Mouse (Mus musculus) kidney, embryonic 16.5 days (tissue): ENCODE data around the gene Cdh3. TPM values are rescaled to one million over a fixed set of nuclear protein-coding genes. Genes with fewer than 3 reads are reported as not detected.
A peak's percentile ranks its signal among the peaks of the same experiment; 100 is the strongest.
"Not testable (repeated sequence)": the region's sequence is repeated elsewhere in the genome, so short reads cannot be mapped to it uniquely, and the experiment has no call there.

ENCODE experiments used
- ATAC-seq: fragments of 200-750 bp; cut with Nextera tagmentation; 2 replicates; pipeline ENCODE4 v1.8.0; 2017; ENCODE audit warnings: moderate TSS enrichment; ENCODE audit not compliant: low FRiP score, low TSS enrichment
- H3K27ac ChIP-seq: fragments of 300-500 bp; sonication (generic); 2 replicates; pipeline ENCODE4 v1.5.1; 2014; ENCODE audit warnings: low read length
- H3K27me3 ChIP-seq: fragments of 300-500 bp; sonication (generic); 2 replicates; pipeline ENCODE4 v1.6.1; 2014; ENCODE audit warnings: low read length, control low read depth, mixed read lengths; ENCODE audit not compliant: insufficient read depth
- H3K36me3 ChIP-seq: fragments of 300-500 bp; sonication (generic); 2 replicates; pipeline ENCODE4 v1.6.1; 2014; ENCODE audit warnings: low read length, control low read depth, mixed read lengths; ENCODE audit not compliant: insufficient read depth
- H3K4me1 ChIP-seq: fragments of 300-500 bp; sonication (generic); 2 replicates; pipeline ENCODE4 v1.6.1; 2014; ENCODE audit warnings: low read length, control low read depth, mixed read lengths; ENCODE audit not compliant: insufficient read depth
- H3K4me2 ChIP-seq: fragments of 300-500 bp; sonication (generic); replicated peaks from 2 replicates; pipeline ENCODE4 v1.6.1; 2014; ENCODE audit warnings: low read depth, low read length
- H3K4me3 ChIP-seq: fragments of 300-500 bp; sonication (generic); 2 replicates; pipeline ENCODE4 v1.5.1; 2014; ENCODE audit warnings: mild to moderate bottlenecking, low read length
- H3K9ac ChIP-seq: fragments of 300-500 bp; sonication (generic); replicated peaks from 2 replicates; pipeline ENCODE4 v1.6.1; 2014; ENCODE audit warnings: low read length
- H3K9me3 ChIP-seq: fragments of 300-500 bp; sonication (generic); 2 replicates; pipeline ENCODE4 v1.6.1; 2016; ENCODE audit warnings: low read length, control low read depth
- WGBS: fragments of 180-500 bp; shearing (Covaris S2); extraction: QIAGEN DNeasy Blood & Tissue Kit; methylation state at CpG from one replicate; pipeline ENCODE4 v1.1.7; 2014; 5-methylcytosine and 5-hydroxymethylcytosine counted together
- polyA plus RNA-seq: library from polyadenylated mRNA; unstranded; fragments of >200 nt; fragmentation: Nextera tagmentation; extraction: Ambion mirVana; gene quantifications from 2 replicates; pipeline ENCODE4 v1.2.1, GENCODE M21; 2015

The Cdh3 gene
- polyA plus RNA-seq, 1 experiment from 2014 or later, result 31.0 TPM

- Histone ChIP-seq H3K4me2 (no peak overlapping the region), H3K27ac (no peak overlapping the region), H3K4me1 (peaks cover 5% of the 10 kb centered on the region), H3K9ac (no peak overlapping the region), H3K27me3 (no peaks in the 10 kb centered on the region), H3K4me3 (no peak overlapping the region), H3K9me3 (0 out of 2 replicates have a peak, but pooled peaks cover 5% of the 10 kb centered on the region), H3K36me3 (0 out of 2 replicates have a peak, but pooled peaks cover 2% of the 10 kb centered on the region)
- no peak for ATAC-seq
- 58% methylated on average over 9 of the region's 9 CpGs for WGBS
These were observed 49.2 kb downstream of the Cdh3 start for GRCm38 (mm10) chr8:106559844-106560243.

- Histone ChIP-seq H3K4me3 (no peak overlapping the region), H3K4me1 (peaks cover 5% of the 10 kb centered on the region), H3K27ac (peak overlapping the region; percentile 41; the same call in 1 of the 2 replicates), H3K36me3 (0 out of 2 replicates have a peak, but pooled peaks cover 2% of the 10 kb centered on the region), H3K27me3 (no peaks in the 10 kb centered on the region), H3K9me3 (0 out of 2 replicates have a peak, but pooled peaks cover 5% of the 10 kb centered on the region), H3K4me2 (peak overlapping the region; percentile 19; the same call in 1 of the 2 replicates), H3K9ac (no peak overlapping the region)
- ATAC-seq, result peak; percentile 94
- WGBS, result 21% methylated on average over 20 of the region's 21 CpGs
These were observed 50.6 kb downstream of the Cdh3 start for GRCm38 (mm10) chr8:106561097-106561865.

GRCm38 (mm10) chr8:106563691-106564182, 53.0 kb downstream of the Cdh3 start:
- WGBS, result 76% methylated on average over 3 of the region's 3 CpGs
- Histone ChIP-seq H3K36me3 (no peaks in the 10 kb centered on the region), H3K9me3 (no peaks in the 10 kb centered on the region), H3K27me3 (no peaks in the 10 kb centered on the region), H3K4me3 (no peak overlapping the region), H3K27ac (peak overlapping the region; percentile 67), H3K9ac (no peak overlapping the region), H3K4me1 (peaks cover 5% of the 10 kb centered on the region), H3K4me2 (no peak overlapping the region)
- peak; percentile 41; the same call in 1 of the 2 replicates for ATAC-seq

- no peak for ATAC-seq
- H3K9ac ChIP-seq, result no peak overlapping the region
These were observed 58.3 kb downstream of the Cdh3 start for GRCm38 (mm10) chr8:106569006-106569405.

GRCm38 (mm10) chr8:106570386-106570785, 59.7 kb downstream of the Cdh3 start:
- Histone ChIP-seq H3K9ac (no peak overlapping the region), H3K4me2 (no peak overlapping the region), H3K4me3 (no peak overlapping the region), H3K36me3 (no peaks in the 10 kb centered on the region), H3K4me1 (peaks cover 11% of the 10 kb centered on the region), H3K27ac (peak overlapping the region; percentile 25), H3K27me3 (no peaks in the 10 kb centered on the region), H3K9me3 (no peaks in the 10 kb centered on the region)
- peak; percentile 93 for ATAC-seq
- 40% methylated on average over 4 of the region's 4 CpGs for WGBS

More at GRCm38 (mm10) chr8:106569006-106569405, 58.3 kb downstream of the Cdh3 start:
- no peaks in the 10 kb centered on the region for H3K9me3 ChIP-seq
- H3K36me3 ChIP-seq, result no peaks in the 10 kb centered on the region
- H3K27ac ChIP-seq, result no peak overlapping the region
- 91% methylated on average over 6 of the region's 7 CpGs for WGBS
- no peak overlapping the region for H3K4me3 ChIP-seq
- H3K27me3 ChIP-seq, result no peaks in the 10 kb centered on the region
- peaks cover 11% of the 10 kb centered on the region for H3K4me1 ChIP-seq
- no peak overlapping the region for H3K4me2 ChIP-seq

GRCm38 (mm10) chr8:106571551-106572172, 61.0 kb downstream of the Cdh3 start:
- Histone ChIP-seq H3K27me3 (no peaks in the 10 kb centered on the region), H3K4me1 (peaks cover 11% of the 10 kb centered on the region), H3K4me2 (no peak overlapping the region), H3K4me3 (no peak overlapping the region), H3K9ac (no peak overlapping the region), H3K27ac (no peak overlapping the region; the same call in 1 of the 2 replicates), H3K9me3 (no peaks in the 10 kb centered on the region), H3K36me3 (no peaks in the 10 kb centered on the region)
- ATAC-seq, result no peak
- WGBS, result 62% methylated on average over 5 of the region's 5 CpGs

- H3K36me3 ChIP-seq, H3K4me3 ChIP-seq, H3K9me3 ChIP-seq, H3K4me2 ChIP-seq, H3K27me3 ChIP-seq, H3K27ac ChIP-seq, H3K9ac ChIP-seq, ATAC-seq: not testable (repeated sequence)
- H3K4me1 ChIP-seq, result peaks cover 16% of the 10 kb centered on the region
- WGBS, result 44% methylated on average over 1 of the region's 1 CpGs
These were observed 61.5 kb downstream of the Cdh3 start for GRCm38 (mm10) chr8:106572175-106572574.

GRCm38 (mm10) chr8:106573168-106573567, 62.5 kb downstream of the Cdh3 start, which contains the start of gene Gm10073:
Gene Gm10073, minus strand, starts transcription at chr8:106573461.
- not testable (repeated sequence) for H3K9me3 ChIP-seq, H3K27ac ChIP-seq, H3K4me3 ChIP-seq, H3K27me3 ChIP-seq, ATAC-seq, H3K36me3 ChIP-seq, H3K9ac ChIP-seq, H3K4me2 ChIP-seq
- peaks cover 20% of the 10 kb centered on the region for H3K4me1 ChIP-seq
- 30% methylated on average over 20 of the region's 20 CpGs for WGBS

- WGBS, result 89% methylated on average over 4 of the region's 4 CpGs
- no peak for ATAC-seq
These were observed 63.6 kb downstream of the Cdh3 start for GRCm38 (mm10) chr8:106574283-106574682.

More at GRCm38 (mm10) chr8:106574283-106574682, 63.6 kb downstream of the Cdh3 start:
- Histone ChIP-seq H3K36me3 (no peaks in the 10 kb centered on the region), H3K27me3 (no peaks in the 10 kb centered on the region), H3K27ac (no peak overlapping the region), H3K9ac (no peak overlapping the region), H3K4me2 (no peak overlapping the region), H3K4me1 (peaks cover 20% of the 10 kb centered on the region), H3K4me3 (no peak overlapping the region), H3K9me3 (no peaks in the 10 kb centered on the region)
